Mouse (Mus musculus) thymus, adult 2 months (tissue): ENCODE measurements around the gene Gramd1b. TPM values are rescaled to one million over a fixed set of nuclear protein-coding genes. Genes with fewer than 3 reads are reported as not detected.

Source experiments
- DNase-seq: peaks from one replicate; pipeline ENCODE4 v3.0.0; 2021
- H3K27ac ChIP-seq: fragments of 200-500 bp; 2 replicates; pipeline ENCODE4 v1.5.1; 2012; ENCODE audit warnings: low read length, control low read depth; ENCODE audit not compliant: control insufficient read depth, insufficient read depth
- H3K27me3 ChIP-seq: fragments of 200-500 bp; 2 replicates; pipeline ENCODE4 v1.6.1; 2012; ENCODE audit warnings: mild to moderate bottlenecking, low read length, moderate library complexity, mixed read lengths; ENCODE audit not compliant: control insufficient read depth, insufficient read depth
- H3K36me3 ChIP-seq: fragments of 200-500 bp; 2 replicates; pipeline ENCODE4 v1.6.1; 2012; ENCODE audit warnings: mild to moderate bottlenecking, low read length, moderate library complexity; ENCODE audit not compliant: control insufficient read depth, insufficient read depth
- H3K4me1 ChIP-seq: fragments of 200-500 bp; replicated peaks from 2 replicates; pipeline ENCODE4 v1.6.1; 2012; ENCODE audit warnings: low read length; ENCODE audit not compliant: control insufficient read depth, insufficient read depth
- H3K4me3 ChIP-seq: fragments of 200-500 bp; 2 replicates; pipeline ENCODE4 v1.5.1; 2012; ENCODE audit warnings: mild to moderate bottlenecking, low read length, control low read depth, moderate library complexity; ENCODE audit not compliant: control insufficient read depth, insufficient read depth
- CTCF ChIP-seq: fragments of 200-500 bp; IDR thresholded peaks from 2 replicates; pipeline ENCODE4 v1.5.1; 2012; ENCODE audit warnings: mild to moderate bottlenecking, control low read depth, low read length, moderate library complexity, borderline replicate concordance; ENCODE audit not compliant: control insufficient read depth, poor library complexity, insufficient read depth; ENCODE audit errors: extremely low read depth
- POLR2A ChIP-seq: fragments of 200-500 bp; IDR thresholded peaks from 2 replicates; pipeline ENCODE4 v1.6.1; 2012; ENCODE audit warnings: mild to moderate bottlenecking, low read length, control low read depth, moderate library complexity; ENCODE audit not compliant: control insufficient read depth, poor library complexity, insufficient read depth; ENCODE audit errors: extremely low read depth
- WGBS: fragments of 180-500 bp; shearing (Covaris S2); methylation state at CpG from one replicate; pipeline ENCODE4 v1.1.7; 2018; 5-methylcytosine and 5-hydroxymethylcytosine counted together
- polyA plus RNA-seq: library from polyadenylated mRNA; depleted of rRNA; stranded (reverse); fragments of >200 nt; gene quantifications from 2 replicates; pipeline ENCODE4 v1.2.3, GENCODE M21; 2012

The Gramd1b gene
- polyA plus RNA-seq, 1 experiment = 43.0 TPM

- H3K27me3 ChIP-seq = no peaks in the 10 kb centered on the region
- H3K4me1 ChIP-seq = no peaks in the 10 kb centered on the region
- H3K27ac ChIP-seq = no peak overlapping the region
- TF ChIP-seq CTCF (no peak), POLR2A (no peak)
- 79% methylated on average over 6 of the region's 6 CpGs for WGBS
- no peak overlapping the region for H3K4me3 ChIP-seq
- no peak for DNase-seq
- H3K36me3 ChIP-seq = no peaks in the 10 kb centered on the region
Measured at GRCm38 (mm10) chr9:40521097-40521496, 10.1 kb downstream of the Gramd1b start.

DNA sequence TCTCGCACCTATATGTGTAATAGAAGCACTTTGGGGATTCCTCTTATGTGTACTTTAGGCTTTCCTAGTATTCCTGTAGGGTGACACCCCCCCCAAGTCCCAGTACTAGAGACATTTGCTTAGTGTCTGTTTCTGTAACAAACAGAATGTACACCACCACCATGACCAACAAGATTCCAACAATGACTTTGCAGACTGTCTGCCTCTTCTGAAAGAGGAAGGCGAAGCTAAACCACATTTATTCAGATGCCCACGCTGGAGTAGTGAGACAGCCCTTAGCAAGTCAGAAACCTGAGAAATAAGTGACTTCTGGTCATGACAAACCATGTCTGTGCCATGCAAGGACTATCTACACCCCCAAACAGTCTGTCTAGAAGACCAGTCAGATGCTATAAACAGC is 11.9 kb downstream of the Gramd1b start:
- Histone ChIP-seq H3K36me3 (no peaks in the 10 kb centered on the region), H3K4me1 (no peaks in the 10 kb centered on the region), H3K27ac (no peak overlapping the region), H3K4me3 (no peak overlapping the region), H3K27me3 (no peaks in the 10 kb centered on the region)
- TF ChIP-seq POLR2A = no peak
- no peak for TF ChIP-seq CTCF
- DNase-seq = no peak
- 52% methylated on average over 3 of the region's 3 CpGs for WGBS

DNA sequence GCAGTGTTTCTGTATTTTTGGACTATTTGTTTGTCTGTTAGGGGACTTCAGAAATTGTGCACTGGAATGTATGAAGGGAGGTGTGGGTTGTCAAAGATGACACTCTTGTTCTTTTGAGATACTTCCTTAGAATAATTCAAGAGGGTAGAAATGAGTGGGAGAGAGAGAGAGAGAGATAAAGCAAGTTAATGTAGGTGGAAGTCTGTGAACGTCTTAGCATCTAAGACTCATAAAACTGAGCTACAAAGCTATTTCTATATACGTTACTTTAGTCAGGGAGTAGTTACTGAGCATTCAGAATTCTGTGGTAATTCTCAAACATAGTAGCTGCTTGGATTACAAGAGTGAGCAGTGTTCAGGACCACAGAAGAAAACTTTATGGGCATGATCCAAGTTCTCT is 19.2 kb downstream of the Gramd1b start:
- Histone ChIP-seq H3K4me1 (no peaks in the 10 kb centered on the region), H3K27me3 (no peaks in the 10 kb centered on the region), H3K36me3 (no peaks in the 10 kb centered on the region), H3K4me3 (no peak overlapping the region), H3K27ac (no peak overlapping the region)
- DNase-seq = no peak
- TF ChIP-seq POLR2A (no peak), CTCF (no peak)
- WGBS = 85% methylated on average over 2 of the region's 2 CpGs

DNA sequence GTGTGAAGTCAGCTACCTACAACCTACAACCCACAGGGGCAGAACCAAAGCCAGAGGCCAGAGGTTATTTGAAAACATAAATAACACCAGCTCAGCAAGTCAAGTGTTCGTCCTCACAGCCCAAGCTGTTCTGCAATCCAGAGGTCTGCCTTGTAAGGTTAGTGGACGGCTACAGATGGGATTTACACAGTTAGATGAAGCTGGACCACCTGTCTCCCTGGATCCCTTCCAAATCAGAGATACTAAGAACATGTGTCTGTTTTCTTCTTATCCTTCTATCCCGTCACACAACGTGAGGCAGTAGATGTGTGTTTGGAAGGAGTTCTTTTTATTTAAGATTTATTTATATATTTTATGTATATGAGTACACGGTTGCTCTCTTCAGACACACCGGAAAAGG is 21.7 kb downstream of the Gramd1b start:
- Histone ChIP-seq H3K27ac (no peak overlapping the region), H3K27me3 (no peaks in the 10 kb centered on the region), H3K4me1 (no peaks in the 10 kb centered on the region), H3K36me3 (no peaks in the 10 kb centered on the region), H3K4me3 (no peak overlapping the region)
- 97% methylated on average over 6 of the region's 6 CpGs for WGBS
- TF ChIP-seq CTCF (no peak), POLR2A (no peak)
- no peak for DNase-seq

DNA sequence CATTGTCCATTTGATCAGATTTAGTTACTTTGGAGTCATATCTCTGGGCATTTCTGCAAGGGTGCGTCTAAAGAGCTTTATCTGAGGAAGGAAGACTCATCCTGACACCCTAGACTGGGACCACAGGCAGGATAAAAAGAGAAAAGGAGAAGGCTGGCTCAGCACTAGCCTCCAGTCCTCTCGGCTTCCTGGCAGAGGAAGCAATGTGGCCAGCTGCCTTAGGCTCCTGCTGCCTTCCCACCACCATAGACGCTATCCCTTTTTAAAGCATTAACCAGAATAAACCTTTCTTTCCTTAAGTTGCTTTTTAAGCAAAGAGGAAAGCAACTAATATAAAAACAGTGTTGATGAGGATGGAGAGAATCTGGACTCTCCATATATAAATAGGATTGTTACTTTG is 24.6 kb downstream of the Gramd1b start:
- no peak overlapping the region for H3K4me3 ChIP-seq
- WGBS = 25% methylated on average over 3 of the region's 3 CpGs
- no peak for DNase-seq

DNA sequence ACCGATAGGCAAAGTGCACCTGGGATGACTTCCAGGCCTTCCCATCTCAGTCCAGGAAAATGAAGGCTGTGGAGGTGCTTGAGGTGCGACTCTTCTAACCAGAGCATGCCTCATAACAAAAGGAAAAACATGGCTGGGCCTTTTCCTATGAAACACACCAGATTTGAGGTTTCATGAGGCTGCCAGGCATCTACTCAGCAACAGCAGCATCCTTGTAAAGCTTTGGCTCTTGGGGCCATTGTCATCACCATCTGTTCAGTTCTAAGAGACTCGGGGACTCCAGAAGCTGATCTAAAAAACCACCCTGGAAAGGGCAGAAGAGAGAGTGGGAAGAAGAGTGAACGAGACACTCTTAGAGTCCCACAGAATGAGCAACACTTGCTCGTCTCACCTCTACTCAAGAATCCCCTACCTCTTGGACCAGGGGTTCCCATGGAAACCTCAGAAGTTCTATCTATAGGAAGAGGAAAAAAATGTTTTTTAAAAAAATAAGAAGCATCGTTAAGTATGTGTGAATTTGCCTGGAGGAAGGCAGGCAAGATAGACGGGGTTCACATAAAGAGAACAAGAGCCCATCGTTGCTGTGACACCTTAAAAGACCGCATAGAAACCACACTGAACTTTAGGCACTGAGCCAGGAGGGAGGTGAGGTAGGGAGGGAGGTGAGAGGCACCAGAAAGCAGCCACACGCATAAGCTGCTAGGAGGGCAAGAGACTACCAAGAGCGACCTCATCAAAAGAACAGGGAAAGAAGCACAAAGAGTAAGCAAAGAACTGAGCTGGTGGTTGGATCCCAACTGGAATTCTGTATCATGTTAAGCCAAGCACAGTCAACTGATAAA is 25.5 kb downstream of the Gramd1b start:
- DNase-seq = no peak
- Histone ChIP-seq H3K27me3 (no peaks in the 10 kb centered on the region), H3K4me3 (no peak overlapping the region), H3K36me3 (no peaks in the 10 kb centered on the region), H3K4me1 (no peaks in the 10 kb centered on the region), H3K27ac (no peak overlapping the region)
- TF ChIP-seq POLR2A (no peak), CTCF (no peak)
- WGBS = 36% methylated on average over 11 of the region's 11 CpGs

More for the DNA sequence above, 24.6 kb downstream of the Gramd1b start:
- H3K4me1 ChIP-seq = no peaks in the 10 kb centered on the region
- TF ChIP-seq POLR2A = no peak
- no peak for TF ChIP-seq CTCF
- no peaks in the 10 kb centered on the region for H3K27me3 ChIP-seq
- H3K27ac ChIP-seq = no peak overlapping the region
- no peaks in the 10 kb centered on the region for H3K36me3 ChIP-seq
